Mouse (Mus musculus) erythroblast, embryonic 14.5 days (primary cell): ENCODE results near the gene Slc15a5. TPM values are rescaled to one million over a fixed set of nuclear protein-coding genes. Genes with fewer than 3 reads are reported as not detected.

Experiments used
- H3K27me3 ChIP-seq: 2 replicates; pipeline ENCODE4 v1.6.1; 2012; ENCODE audit warnings: inconsistent platforms; ENCODE audit not compliant: control insufficient read depth
- H3K36me3 ChIP-seq: 2 replicates; pipeline ENCODE4 v1.6.1; 2012; ENCODE audit warnings: mild to moderate bottlenecking, inconsistent platforms; ENCODE audit not compliant: control insufficient read depth
- H3K4me1 ChIP-seq: 2 replicates; pipeline ENCODE4 v1.6.1; 2012; ENCODE audit warnings: inconsistent platforms; ENCODE audit not compliant: control insufficient read depth
- H3K4me3 ChIP-seq: replicated peaks from 2 replicates; pipeline ENCODE3; 2012; ENCODE audit warnings: moderate library complexity, mild to moderate bottlenecking, inconsistent platforms
- H3K9me3 ChIP-seq: 2 replicates; pipeline ENCODE4 v1.6.1; 2012; ENCODE audit warnings: low read length, inconsistent platforms, mixed read lengths; ENCODE audit not compliant: control insufficient read depth
- GATA1 ChIP-seq: IDR thresholded peaks from 2 replicates; pipeline ENCODE4 v1.6.1; 2012; ENCODE audit warnings: low read length, inconsistent platforms, mixed read lengths
- TAL1 ChIP-seq: IDR thresholded peaks from 3 replicates; pipeline ENCODE4 v1.6.1; 2012; ENCODE audit warnings: low read length, inconsistent platforms, mixed read lengths
- polyA plus RNA-seq: library from polyadenylated mRNA; stranded (reverse); fragments of >175 nt; gene quantifications from 2 replicates; pipeline ENCODE4 v1.2.3, GENCODE M21; 2012

The Slc15a5 gene
- polyA plus RNA-seq, 1 experiment: not detected

DNA sequence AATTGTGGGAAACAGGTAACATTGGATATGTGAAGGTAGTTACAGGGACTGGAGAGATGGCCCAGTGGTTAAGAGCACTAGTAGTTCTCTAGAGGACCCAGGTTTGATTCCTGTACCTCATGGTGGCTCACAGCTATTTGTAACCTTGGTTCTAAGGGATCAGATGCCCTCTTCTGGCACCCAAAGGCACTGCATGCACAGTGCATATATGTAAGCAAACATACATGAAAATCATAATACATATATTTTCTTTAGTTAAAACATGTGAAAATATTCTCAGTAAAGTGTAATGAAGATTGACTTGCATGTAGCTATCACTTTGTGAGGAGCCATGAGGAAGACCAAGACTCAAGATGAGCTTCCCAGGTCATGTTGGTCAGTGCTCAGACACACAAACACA is 62.8 kb downstream of the Slc15a5 start:
- Histone ChIP-seq H3K4me1 (no peaks in the 10 kb centered on the region), H3K4me3 (no peak overlapping the region), H3K36me3 (no peaks in the 10 kb centered on the region), H3K9me3 (peaks cover 46% of the 10 kb centered on the region), H3K27me3 (no peaks in the 10 kb centered on the region)
- TF ChIP-seq GATA1 (no peak), TAL1 (no peak)

DNA sequence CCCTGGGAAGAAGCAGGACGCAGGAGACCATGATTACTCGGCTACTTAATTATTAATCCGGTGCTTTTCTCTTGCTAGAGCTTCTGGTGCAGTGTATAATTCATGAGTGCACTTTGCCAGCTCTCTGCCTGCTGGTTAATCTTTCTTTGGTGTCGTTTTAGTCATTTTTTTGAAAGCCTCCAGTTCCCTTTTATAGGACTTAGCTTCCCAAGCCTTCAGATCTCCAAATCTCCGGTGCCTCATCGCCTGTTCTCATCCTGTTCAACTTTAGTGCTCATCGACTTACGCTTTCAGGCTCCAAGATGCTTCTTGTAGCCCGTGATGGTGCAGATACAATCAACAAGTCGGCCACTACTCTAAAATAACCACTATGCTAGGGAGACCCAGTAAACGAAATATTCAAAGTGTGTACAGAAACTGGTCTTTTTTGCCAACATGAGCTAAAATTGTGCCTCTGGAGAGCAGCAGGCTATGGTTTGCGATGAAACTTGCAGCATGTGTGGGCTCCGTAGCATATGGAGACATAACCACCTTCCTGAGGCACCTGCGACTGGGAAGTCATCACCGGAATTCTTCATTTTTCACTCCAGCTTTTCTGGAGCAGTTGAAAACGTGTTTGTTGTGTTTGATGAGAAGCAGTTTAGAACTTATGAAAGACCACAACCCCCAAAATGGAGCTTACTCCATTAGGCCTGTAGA is 64.6 kb downstream of the Slc15a5 start:
- no peaks in the 10 kb centered on the region for H3K27me3 ChIP-seq
- peaks cover 37% of the 10 kb centered on the region for H3K9me3 ChIP-seq
- H3K4me3 ChIP-seq: no peak overlapping the region
- TF ChIP-seq GATA1 (no peak), TAL1 (no peak)
- no peaks in the 10 kb centered on the region for H3K36me3 ChIP-seq
- H3K4me1 ChIP-seq: no peaks in the 10 kb centered on the region

DNA sequence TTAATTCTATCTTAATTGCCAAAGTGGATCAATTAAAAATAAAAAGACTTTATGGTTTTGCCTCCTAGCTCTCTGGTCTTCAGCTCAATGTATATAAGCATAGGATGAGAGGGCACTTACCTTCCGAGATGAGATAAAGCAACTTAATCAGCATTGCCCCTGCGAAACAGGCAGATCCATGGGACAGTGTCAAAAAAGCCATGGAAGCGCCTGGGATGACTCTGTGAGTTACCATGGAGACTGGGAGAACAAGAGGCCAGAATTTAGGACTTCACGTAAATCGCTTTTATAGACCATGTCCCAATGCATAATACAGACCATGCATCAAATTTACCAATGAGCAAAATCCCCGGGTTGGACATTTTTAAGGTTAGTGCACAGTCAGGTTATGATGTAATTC is 67.8 kb downstream of the Slc15a5 start:
- TF ChIP-seq GATA1: no peak
- TF ChIP-seq TAL1: no peak
- Histone ChIP-seq H3K4me3 (no peak overlapping the region), H3K4me1 (no peaks in the 10 kb centered on the region), H3K27me3 (no peaks in the 10 kb centered on the region), H3K36me3 (no peaks in the 10 kb centered on the region), H3K9me3 (peaks cover 50% of the 10 kb centered on the region)

DNA sequence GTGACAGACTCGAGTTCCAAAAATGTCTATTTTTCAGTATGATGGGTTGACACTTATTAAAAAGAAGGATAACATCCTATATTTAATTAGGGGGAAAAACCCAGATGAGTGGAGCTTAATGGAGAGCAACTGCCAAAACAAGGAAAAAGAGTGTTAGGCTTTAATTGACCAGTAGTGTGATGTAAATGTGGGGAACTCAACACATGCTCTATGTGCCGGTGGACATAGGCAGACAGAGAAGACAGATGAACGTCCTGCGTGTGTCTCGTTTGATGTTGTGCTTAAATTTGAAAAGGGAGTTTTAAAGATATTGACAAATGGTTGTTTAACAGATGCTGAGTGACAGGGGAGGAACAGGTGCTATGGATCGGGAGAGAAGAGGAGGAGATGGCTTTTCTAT is 72.0 kb downstream of the Slc15a5 start:
- no peak overlapping the region for H3K4me3 ChIP-seq
- no peak for TF ChIP-seq GATA1
- TF ChIP-seq TAL1: no peak
- H3K4me1 ChIP-seq: no peaks in the 10 kb centered on the region
- H3K9me3 ChIP-seq: peaks cover 51% of the 10 kb centered on the region
- no peaks in the 10 kb centered on the region for H3K36me3 ChIP-seq
- no peaks in the 10 kb centered on the region for H3K27me3 ChIP-seq

DNA sequence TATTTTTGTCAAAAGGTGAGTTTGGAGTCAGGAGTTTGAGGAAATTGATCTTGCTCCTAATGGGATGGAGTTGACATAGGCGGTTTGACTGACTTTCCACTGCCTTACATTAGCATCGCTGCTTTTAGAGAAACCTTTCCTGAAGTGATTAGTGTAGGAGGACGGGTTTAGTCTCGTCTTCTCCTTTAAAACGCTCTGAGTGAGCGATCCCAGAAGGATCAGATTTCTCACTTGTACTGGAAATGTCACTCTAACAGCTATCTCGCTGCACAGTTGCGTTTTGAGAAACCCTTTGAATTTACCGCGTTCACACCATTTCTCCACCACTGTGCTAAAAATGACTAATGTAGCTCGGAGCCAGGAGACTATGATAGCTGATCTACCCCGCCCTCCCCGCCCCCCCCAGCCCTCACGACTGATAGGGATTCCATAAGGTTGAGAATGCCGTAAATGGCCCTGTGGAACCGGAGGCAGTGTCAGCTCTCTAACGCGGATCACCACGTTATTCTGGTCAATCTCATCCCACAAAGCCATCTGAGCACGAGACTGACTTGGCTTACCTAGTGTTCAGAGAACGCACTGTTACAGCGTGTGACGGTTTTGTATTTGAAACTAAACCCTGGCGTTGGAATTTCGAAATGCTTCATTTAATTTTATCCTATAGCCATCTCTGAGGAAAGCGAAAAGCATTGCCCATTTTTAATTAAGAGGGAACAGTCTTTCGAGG is 73.0 kb downstream of the Slc15a5 start:
- H3K36me3 ChIP-seq: no peaks in the 10 kb centered on the region
- no peaks in the 10 kb centered on the region for H3K4me1 ChIP-seq
- peaks cover 47% of the 10 kb centered on the region for H3K9me3 ChIP-seq
- TF ChIP-seq TAL1: no peak
- no peaks in the 10 kb centered on the region for H3K27me3 ChIP-seq
- H3K4me3 ChIP-seq: no peak overlapping the region

DNA sequence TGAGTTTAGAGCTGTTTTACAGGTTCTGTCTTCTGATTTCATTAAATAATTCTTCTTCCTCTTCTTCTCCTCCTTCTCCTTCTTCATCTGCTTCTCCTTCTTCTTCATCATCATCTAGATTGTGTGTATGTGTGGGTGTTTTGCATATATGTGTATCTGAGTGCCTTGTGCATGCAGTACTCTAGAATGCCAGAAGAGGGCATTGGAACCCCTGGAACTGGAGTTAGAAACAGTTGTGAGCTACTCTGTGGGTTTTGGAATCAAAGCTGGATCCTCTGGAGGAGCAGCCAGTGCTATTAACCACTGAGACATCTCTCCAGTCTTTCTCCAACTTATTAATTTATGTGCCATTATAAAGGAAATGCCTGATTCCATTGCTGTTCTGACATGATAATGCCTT is 89.9 kb downstream of the Slc15a5 start:
- no peaks in the 10 kb centered on the region for H3K36me3 ChIP-seq
- H3K9me3 ChIP-seq: peaks cover 32% of the 10 kb centered on the region
- H3K27me3 ChIP-seq: no peaks in the 10 kb centered on the region
- TF ChIP-seq GATA1 (no peak), TAL1 (no peak)
- H3K4me3 ChIP-seq: no peak overlapping the region
- H3K4me1 ChIP-seq: no peaks in the 10 kb centered on the region

DNA sequence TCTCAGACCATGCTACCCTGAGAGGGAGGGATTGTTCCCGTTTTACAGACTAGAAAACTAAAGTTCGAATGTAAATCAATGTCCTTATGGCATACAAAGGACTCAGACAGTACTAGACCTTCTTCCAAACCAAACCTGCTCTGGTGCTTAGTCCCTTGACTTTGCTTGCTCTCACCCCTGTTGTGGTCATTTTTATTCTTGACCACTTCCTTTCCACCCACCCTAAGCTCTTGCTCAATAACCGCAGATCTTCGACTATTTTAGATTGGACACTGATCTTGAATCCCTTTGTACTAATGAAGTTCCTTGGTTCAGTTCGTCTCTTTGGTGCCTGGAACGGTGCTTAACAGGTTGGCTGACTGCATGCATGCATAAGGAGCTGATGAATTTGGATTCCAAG is 94.5 kb downstream of the Slc15a5 start:
- no peaks in the 10 kb centered on the region for H3K4me1 ChIP-seq
- H3K27me3 ChIP-seq: no peaks in the 10 kb centered on the region
- no peak overlapping the region for H3K4me3 ChIP-seq
- TF ChIP-seq GATA1 (no peak), TAL1 (no peak)
- H3K36me3 ChIP-seq: no peaks in the 10 kb centered on the region
- H3K9me3 ChIP-seq: peaks cover 27% of the 10 kb centered on the region

DNA sequence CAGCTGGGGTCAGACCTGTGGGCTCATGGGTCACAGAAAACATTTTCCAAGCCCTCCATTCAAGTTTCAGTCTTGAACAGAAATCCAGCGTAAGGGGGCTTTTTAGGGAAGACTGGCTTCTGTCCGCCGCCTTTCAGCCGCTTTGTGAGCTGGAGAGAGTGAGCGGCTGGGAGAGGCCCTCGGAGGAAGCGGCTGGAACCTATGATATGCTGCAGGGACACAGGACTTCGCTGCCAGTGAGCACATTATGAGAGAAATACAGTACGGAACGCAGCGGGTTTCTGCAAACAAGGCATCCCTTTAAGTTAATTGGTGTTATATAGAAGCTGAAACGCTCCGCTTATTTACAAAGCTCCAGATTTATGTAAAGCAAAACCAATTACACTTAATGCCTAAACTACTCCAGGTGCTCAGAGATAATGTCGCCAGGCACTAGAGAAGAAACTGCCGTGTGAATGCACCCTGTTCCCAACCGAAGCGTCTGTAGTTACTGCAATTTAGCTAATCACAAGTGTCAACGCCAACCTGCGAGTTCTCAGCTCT is 97.5 kb downstream of the Slc15a5 start:
- TF ChIP-seq TAL1: no peak
- TF ChIP-seq GATA1: no peak
- Histone ChIP-seq H3K4me3 (no peak overlapping the region), H3K9me3 (peaks cover 36% of the 10 kb centered on the region)

DNA sequence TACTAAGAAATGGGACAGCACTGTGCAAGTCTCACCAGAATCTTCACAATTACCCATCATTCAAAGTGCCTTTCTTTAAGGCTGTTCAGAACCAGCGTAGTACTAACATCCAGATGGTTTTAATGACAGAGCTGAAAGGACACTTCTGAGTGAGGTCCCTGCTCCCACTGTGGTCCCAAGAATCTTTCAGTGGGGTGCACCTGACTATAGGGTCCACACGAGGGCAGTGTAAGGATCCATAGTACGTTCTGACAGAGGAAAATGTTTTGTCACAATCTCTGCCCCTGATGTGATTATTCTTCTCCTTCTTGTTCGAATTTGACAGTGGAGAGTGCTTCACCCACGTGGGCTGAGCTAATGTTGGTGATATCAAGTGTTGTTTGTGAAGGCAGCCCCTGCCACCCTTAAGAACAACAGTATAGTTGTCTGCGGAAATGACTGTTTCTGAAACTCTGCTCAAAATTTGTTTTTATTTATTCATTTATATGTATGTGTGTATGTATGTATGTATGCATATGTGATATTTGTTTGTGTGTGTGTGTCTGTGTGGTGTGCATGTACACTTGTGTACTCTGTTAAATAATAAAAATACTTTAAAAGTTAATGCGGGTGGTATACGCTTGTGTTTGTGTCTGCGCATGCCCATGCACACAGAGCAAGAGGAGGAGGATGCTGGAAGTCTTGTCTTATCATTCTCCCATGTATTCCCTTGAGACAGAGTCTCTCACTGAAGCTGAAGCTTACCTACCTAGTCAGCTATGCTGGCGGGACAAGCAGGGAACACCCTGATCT is 98.6 kb downstream of the Slc15a5 start:
- H3K4me1 ChIP-seq: no peaks in the 10 kb centered on the region
- peaks cover 30% of the 10 kb centered on the region for H3K9me3 ChIP-seq
- TF ChIP-seq GATA1: no peak
- no peak for TF ChIP-seq TAL1
- H3K27me3 ChIP-seq: no peaks in the 10 kb centered on the region
- H3K4me3 ChIP-seq: no peak overlapping the region
- no peaks in the 10 kb centered on the region for H3K36me3 ChIP-seq

More for the DNA sequence above, 97.5 kb downstream of the Slc15a5 start:
- Histone ChIP-seq H3K27me3 (no peaks in the 10 kb centered on the region), H3K4me1 (no peaks in the 10 kb centered on the region), H3K36me3 (no peaks in the 10 kb centered on the region)
